Mouse (Mus musculus) common myeloid progenitor, adult 5-6 weeks (primary cell): Measurements from ENCODE around the gene Ubr4. TPM values are rescaled to one million over a fixed set of nuclear protein-coding genes. Genes with fewer than 3 reads are reported as not detected.
"Not testable (repeated sequence)": the region's sequence is repeated elsewhere in the genome, so short reads cannot be mapped to it uniquely, and the experiment has no call there.

ENCODE experiments used
- ATAC-seq: replicated peaks from 2 replicates; pipeline ENCODE4 v1.8.0; 2016; ENCODE audit warnings: low read depth, mild to moderate bottlenecking, moderate TSS enrichment, inconsistent platforms; ENCODE audit not compliant: poor library complexity, severe bottlenecking
- total RNA-seq: library from RNA; stranded (forward); fragments of 200-1000, 187-1606 nt; gene quantifications from 2 replicates; pipeline ENCODE4 v1.2.3, GENCODE M21; 2017

The Ubr4 gene
- total RNA-seq, 1 experiment from 2014 or later: 91.7 TPM

DNA sequence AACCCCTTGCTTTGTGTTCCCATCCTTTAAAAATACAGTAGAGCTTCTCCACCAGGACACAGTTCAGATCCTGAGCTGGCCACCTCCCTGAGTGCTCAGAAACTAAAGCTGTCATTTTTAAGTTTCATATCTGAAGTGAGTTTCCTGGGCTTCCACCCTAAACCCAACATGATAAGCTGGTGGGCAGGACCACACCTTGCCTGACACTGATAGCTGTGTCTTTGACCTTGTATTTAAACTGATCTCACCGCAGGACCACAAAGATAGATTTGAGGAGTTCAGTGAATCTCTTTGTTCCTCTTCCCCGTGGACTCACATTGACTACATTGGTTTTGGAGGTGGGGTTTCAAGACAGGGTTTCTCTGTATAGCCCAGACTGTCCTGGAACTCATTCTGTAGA is 160.6 kb downstream of the Ubr4 start:
- peak; percentile 32; the same call in 1 of the 2 replicates for ATAC-seq

DNA sequence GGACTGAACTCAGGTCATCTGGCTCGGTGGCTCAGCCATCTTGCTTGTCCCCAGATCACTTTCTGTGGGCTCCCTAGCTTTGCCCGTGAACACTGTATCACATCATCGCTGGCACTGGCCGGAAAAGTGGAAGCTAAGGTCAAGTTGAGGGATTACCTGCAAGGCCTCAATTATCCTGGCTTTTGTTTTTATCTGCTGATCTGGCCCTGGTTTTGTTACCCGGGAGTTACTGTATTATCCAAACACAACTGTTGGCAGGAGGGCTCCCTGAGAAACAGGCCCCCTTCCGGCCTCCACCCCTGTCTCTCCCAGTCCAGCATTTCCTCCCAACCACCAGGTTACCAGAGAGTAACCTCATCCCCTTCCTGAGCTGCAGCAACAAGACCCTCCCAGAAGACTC is 166.8 kb downstream of the Ubr4 start:
- no peak for ATAC-seq

DNA sequence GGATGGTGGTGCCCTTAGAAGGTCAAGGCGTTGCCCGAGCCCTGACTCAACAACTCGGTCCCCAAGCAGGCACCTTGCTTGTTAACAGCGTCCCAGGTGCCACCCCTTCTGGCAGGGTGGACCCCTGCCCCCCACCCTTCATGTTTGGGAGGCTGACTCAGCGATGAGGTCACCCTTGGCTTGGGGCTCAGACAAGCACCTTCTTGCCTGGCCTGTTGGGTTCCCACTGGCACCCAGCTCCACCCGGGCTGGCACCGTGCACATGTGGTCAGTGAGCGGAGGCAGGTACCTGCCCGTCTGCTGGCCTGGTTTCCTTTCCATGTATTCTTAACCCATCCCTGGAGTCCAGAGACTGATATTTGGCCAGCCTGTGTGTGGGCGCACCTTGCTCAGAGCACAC is 169.5 kb downstream of the Ubr4 start:
- no peak for ATAC-seq

DNA sequence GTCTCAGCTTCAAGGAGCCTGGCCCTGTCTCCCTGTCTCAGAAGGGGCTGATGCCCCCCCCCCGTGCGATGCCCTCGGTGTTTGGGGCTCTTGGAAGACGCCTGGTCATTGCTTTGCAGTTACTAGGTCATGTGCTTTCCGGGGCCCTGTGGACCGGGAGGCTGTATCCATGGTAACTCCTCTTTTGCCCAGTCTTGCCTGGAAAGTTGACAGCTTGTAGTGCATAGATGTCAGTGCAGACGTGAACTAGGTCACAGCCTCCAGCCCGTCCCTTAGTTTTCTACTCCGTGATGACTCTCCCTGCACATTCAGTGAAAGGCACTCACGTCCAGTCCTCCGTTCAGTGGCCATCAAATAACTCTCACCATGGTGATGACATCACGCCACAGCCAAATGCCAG is 174.1 kb downstream of the Ubr4 start:
- ATAC-seq: no peak

DNA sequence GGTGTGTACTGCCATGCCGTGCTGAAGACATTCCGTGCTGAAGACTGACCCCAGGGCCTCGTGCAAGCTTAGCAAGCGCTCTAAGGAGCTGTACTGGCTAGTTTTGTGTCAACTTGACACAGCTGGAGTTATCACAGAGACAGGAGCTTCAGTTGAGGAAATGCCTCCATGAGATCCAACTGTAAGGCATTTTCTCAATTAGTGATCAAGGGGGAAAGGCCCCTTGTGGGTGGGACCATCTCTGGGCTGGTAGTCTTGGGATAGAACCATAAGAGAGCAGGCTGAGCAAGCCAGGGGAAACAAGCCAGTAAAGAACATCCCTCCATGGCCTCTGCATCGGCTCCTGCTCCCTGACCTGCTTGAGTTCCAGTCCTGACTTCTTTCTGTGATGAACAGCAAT is 177.8 kb downstream of the Ubr4 start, which contains the start of gene Iffo2:
Gene Iffo2, plus strand, starts transcription at position 301 of the 400 bp plus-strand sequence.
- not testable (repeated sequence) for ATAC-seq

DNA sequence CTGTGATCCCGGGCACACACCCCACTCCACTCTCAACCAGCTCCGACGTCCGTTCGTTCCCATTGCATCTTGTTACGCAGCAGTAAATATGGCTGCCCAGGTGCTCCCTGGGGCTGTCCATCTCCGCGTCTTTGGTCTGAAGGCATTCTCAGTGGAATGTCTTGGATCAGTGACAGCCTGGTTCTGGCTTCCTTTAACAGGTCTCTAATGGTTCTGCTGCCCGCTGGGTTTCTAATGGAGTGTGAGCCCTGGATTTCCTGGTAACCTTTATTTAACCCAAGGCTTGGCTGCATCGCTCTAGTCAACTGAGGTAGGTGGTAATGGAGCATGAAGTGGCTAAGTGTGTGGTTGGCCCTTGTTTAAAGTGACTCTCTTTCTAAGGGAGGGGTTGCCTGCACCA is 179.7 kb downstream of the Ubr4 start:
- ATAC-seq: no peak

DNA sequence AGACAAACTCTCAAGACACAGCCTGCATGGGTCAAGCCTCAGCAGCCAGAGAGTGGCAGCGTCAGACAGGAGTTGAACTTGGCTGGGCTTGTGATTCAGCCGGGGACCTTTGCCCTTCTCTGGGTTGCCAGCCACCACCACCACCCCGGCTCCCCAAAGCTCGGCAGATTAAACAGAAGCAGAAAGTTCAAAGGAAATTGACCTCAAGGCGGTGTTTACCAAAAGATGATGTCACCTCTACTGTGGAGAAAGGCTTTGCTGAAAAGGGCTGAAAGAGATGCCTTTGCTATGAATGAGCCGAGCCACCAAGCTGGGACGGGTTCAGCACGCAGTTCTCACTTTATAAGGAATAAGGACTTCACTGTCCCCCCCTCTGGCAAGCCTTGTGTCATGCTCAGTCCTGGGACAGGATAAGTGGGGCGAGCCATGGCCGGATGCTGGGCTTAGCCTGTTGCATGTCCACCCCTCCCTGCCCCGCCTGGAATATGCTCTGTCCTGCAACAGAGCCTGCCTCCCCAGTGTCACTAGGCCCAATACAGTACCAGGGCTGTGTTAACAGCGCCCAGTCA is 182.8 kb downstream of the Ubr4 start:
- no peak for ATAC-seq

DNA sequence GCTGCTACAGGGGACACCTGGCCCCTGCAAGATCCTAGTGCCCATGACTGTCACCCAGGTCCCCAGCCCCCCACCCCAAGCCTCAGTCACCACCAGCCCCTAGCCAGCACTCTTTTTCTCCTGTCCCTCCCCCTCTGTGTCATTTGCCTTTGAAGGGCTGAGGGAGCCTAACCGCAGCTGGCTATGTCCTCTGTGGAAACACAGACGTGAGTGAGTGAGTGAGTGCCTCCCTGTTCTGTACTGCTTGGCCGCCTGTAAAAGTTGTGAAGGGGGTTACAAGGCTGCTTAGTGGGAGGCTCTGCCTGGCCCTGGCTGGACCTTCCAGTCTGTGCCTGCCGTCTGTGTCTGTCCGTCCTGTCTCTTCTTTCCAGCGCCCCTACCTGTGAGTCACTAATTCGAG is 183.3 kb downstream of the Ubr4 start:
- no peak for ATAC-seq

DNA sequence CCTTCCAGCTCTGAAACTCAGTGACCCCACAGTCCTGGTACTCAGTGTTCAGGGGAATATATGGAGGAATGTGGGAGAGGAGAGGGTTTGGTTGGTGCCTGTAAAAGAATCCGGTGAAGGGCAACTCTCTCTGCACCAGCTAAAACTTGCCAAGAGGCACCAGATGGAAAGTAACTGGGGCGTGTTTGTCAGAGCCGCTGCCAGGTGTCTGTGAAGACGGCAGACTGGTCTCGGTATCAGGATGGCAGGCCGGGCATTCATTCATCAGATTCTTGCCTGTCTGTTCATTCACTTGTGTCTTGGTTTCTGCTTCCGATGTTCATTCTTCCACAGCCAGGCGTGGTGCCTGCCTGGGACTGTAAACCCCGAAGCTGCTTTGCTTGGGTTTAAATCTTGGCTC is 184.3 kb downstream of the Ubr4 start:
- ATAC-seq: no peak

Other genes with a start within 250 kb of the Ubr4 start
- 118 and 161 TPM in 2 replicates for gene Minos1, start 221.5 kb upstream of the Ubr4 start, total RNA-seq
- gene Capzb, start 159.7 kb upstream of the Ubr4 start, total RNA-seq: 126 and 137 TPM in 2 replicates
- gene Pqlc2, start 41.9 kb upstream of the Ubr4 start, total RNA-seq: 2.6 and 3.6 TPM in 2 replicates
- 10.6 and 12.4 TPM in 2 replicates for gene Akr7a5, start 41.9 kb upstream of the Ubr4 start, total RNA-seq
- 62.4 and 68.3 TPM in 2 replicates for gene Mrto4, start within 50 bp of the Ubr4 start, total RNA-seq
- 30.5 and 43.8 TPM in 2 replicates for gene Emc1, start within 50 bp of the Ubr4 start, total RNA-seq
- gene Iffo2, start 177.9 kb downstream of the Ubr4 start, total RNA-seq: 1.1 and 1.3 TPM in 2 replicates